Mouse (Mus musculus): ENCODE results near the gene Mc1r. TPM values are rescaled to one million over a fixed set of nuclear protein-coding genes. Genes with fewer than 3 reads are reported as not detected.

The Mc1r gene
- polyA plus RNA-seq, 2 experiments: 0.05 to 0.06 TPM

DNA sequence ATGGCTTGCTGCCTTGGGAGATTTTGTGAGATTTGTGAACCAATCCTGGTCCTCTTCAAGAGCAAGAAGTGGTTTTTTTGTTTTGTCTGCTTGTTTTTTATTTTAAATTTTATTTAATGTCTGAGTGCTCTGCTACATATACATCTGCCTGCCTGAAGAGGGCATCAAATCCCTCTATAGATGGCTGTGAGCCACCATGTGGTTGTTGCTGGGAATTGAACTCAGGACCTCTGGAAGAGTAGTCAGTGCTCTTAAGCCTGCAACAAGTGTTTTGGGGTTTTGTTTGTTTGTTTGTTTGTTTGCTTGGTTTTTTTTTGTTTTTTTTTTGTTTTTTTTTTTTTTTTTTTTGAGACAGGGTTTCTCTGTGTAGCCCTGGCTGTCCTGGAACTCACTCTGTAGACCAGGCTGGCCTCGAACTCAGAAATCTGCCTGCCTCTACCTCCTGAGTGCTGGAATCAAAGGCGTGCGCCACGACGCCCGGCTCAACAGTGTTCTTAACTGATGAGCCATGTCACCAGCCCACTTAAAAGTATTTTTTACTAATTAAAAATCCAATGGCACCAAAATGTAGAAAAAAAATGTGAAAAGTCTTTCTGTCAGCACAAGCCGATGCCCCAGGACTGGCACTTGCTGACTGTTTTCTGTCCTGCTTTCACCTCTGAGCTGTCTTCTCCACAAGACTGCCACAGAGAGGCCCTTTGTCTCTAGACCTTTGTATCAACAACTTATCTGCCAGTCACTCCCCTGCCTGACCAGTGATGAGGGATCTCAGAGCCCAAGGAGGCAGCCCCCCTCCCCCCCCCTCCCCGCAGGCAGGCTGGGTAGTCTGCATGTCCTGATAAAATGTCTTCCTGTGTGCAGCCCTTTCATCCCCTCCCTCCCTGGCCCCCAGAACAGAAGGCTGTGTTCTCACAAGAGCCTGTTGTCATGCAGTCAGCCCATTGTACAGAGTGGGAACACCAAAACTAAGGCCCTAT is 9.3 kb downstream of the Mc1r start:
- Histone ChIP-seq H3K27ac (replicated peaks; ENCODE audit: low read depth, low read length) (no peak overlapping the region), H3K4me2 (replicated peaks; ENCODE audit: low read depth, low read length, severe bottlenecking) (no peak overlapping the region), H3K9me3 (ENCODE audit: control insufficient read depth, low read length) (no peaks in the 10 kb centered on the region), H3K9ac (ENCODE audit: low read depth, low read length, severe bottlenecking) (no peak overlapping the region), H3K4me3 (replicated peaks; ENCODE audit: low read length) (no peak overlapping the region), H3K27me3 (ENCODE audit: control insufficient read depth, insufficient read depth, low read length) (peaks cover 20% of the 10 kb centered on the region), H3K4me1 (ENCODE audit: control insufficient read depth, insufficient read depth, low read length) (no peaks in the 10 kb centered on the region), H3K36me3 (ENCODE audit: control insufficient read depth, insufficient read depth, low read length) (no peaks in the 10 kb centered on the region)
- ATAC-seq (ENCODE audit: low FRiP score, low read depth) (no peak), DNase-seq (ENCODE audit: low spot score) (no peak)
- WGBS: 84% methylated on average over 8 of the region's 8 CpGs
- TF ChIP-seq POLR2A (IDR thresholded peaks at IDR 0.05; ENCODE audit: borderline replicate concordance, extremely low read depth, insufficient read depth, insufficient read length): no peak

DNA sequence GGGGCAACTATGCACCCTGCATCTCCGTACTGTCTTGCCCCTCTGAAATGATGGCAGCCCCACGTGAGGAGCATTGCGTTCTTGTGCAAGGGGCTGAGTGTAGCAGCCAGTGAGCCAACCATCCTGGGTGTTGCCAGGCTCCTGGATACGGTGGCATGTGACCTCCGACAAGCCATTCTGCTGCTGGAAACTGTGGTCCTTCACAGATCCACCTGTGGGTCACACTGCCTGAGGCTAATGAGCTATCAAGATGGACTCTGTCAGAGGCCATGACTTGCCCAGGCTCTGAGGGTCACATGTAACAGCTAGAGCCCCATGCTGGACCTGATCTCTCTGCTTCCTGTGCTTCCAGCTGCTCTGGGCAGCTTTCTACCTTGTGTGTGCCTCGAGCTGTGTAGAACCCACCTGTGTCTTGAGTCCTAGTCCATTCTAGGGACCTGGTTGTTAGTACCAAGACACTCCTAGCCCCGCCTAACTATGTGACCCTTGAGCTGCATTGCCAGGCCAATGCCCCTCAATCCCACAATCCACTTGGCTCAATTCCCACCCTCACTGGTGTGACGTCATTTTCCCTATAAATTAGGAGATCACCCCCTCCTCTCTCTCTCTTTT is 10.1 kb downstream of the Mc1r start:
- no peak overlapping the region for H3K27ac ChIP-seq (replicated peaks; ENCODE audit: low read depth, low read length)
- H3K27me3 ChIP-seq (ENCODE audit: control insufficient read depth, insufficient read depth, low read length): peaks cover 12% of the 10 kb centered on the region
- H3K9ac ChIP-seq (ENCODE audit: low read depth, low read length, severe bottlenecking): no peak overlapping the region
- no peak for DNase-seq (ENCODE audit: low spot score)
- no peaks in the 10 kb centered on the region for H3K4me1 ChIP-seq (ENCODE audit: control insufficient read depth, insufficient read depth, low read length)
- no peak for ATAC-seq (ENCODE audit: low FRiP score, low read depth)
- no peak for TF ChIP-seq POLR2A (IDR thresholded peaks at IDR 0.05; ENCODE audit: borderline replicate concordance, extremely low read depth, insufficient read depth, insufficient read length)
- no peak overlapping the region for H3K4me2 ChIP-seq (replicated peaks; ENCODE audit: low read depth, low read length, severe bottlenecking)
- WGBS: 72% methylated on average over 8 of the region's 8 CpGs
- H3K9me3 ChIP-seq (ENCODE audit: control insufficient read depth, low read length): no peaks in the 10 kb centered on the region
- no peak overlapping the region for H3K4me3 ChIP-seq (replicated peaks; ENCODE audit: low read length)
- no peaks in the 10 kb centered on the region for H3K36me3 ChIP-seq (ENCODE audit: control insufficient read depth, insufficient read depth, low read length)

DNA sequence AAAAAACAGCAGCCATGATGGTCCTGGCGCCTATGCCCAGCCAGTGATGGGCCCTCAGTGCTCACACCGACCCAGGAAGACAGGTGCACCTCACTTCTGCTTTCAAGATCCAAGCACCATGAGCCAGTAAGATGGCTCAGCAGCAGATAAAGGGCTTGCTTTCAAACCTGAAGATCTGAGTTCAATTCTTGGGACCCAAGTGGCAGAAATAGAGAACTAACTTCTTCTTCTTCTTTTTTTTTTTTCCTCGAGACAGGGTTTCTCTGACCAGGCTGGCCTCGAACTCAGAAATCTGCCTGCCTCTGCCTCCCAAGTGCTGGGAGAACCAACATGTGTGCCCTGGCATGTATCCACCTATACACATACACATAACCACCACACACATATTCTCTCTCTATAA is 12.8 kb downstream of the Mc1r start:
- no peaks in the 10 kb centered on the region for H3K9me3 ChIP-seq (ENCODE audit: control insufficient read depth, low read length)
- H3K27ac ChIP-seq (replicated peaks; ENCODE audit: low read depth, low read length): no peak overlapping the region
- no peaks in the 10 kb centered on the region for H3K36me3 ChIP-seq (ENCODE audit: control insufficient read depth, insufficient read depth, low read length)
- no peak for ATAC-seq (ENCODE audit: low FRiP score, low read depth)
- no peak overlapping the region for H3K4me3 ChIP-seq (replicated peaks; ENCODE audit: low read length)
- no peak overlapping the region for H3K4me2 ChIP-seq (replicated peaks; ENCODE audit: low read depth, low read length, severe bottlenecking)
- no peak for DNase-seq (ENCODE audit: low spot score)
- no peak for TF ChIP-seq POLR2A (IDR thresholded peaks at IDR 0.05; ENCODE audit: borderline replicate concordance, extremely low read depth, insufficient read depth, insufficient read length)
- H3K27me3 ChIP-seq (ENCODE audit: control insufficient read depth, insufficient read depth, low read length): no peaks in the 10 kb centered on the region
- no peak overlapping the region for H3K9ac ChIP-seq (ENCODE audit: low read depth, low read length, severe bottlenecking)
- WGBS: 77% methylated on average over 4 of the region's 4 CpGs
- H3K4me1 ChIP-seq (ENCODE audit: control insufficient read depth, insufficient read depth, low read length): no peaks in the 10 kb centered on the region

DNA sequence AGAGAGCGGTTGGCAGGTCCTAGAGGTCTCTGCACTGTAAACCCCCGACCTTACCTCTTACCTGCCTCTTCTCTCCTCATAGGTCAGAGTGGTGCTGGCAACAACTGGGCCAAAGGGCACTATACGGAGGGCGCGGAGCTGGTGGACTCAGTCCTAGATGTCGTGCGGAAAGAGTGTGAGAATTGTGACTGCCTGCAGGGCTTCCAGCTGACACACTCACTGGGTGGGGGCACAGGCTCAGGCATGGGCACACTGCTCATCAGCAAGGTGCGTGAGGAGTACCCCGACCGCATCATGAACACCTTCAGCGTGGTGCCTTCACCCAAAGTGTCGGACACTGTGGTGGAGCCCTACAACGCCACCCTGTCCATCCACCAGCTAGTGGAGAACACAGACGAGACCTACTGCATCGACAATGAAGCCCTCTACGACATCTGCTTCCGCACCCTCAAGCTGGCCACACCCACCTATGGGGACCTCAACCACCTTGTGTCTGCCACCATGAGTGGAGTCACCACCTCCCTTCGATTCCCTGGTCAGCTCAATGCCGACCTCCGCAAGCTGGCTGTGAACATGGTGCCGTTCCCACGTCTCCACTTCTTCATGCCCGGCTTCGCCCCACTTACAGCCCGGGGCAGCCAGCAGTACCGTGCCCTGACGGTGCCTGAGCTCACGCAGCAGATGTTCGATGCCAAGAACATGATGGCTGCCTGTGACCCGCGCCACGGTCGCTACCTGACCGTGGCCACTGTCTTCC is 13.8 kb downstream of the Mc1r start:
- no peak overlapping the region for H3K4me2 ChIP-seq (replicated peaks; ENCODE audit: low read depth, low read length, severe bottlenecking)
- TF ChIP-seq POLR2A (IDR thresholded peaks at IDR 0.05; ENCODE audit: borderline replicate concordance, extremely low read depth, insufficient read depth, insufficient read length): no peak
- H3K4me1 ChIP-seq (ENCODE audit: control insufficient read depth, insufficient read depth, low read length): no peaks in the 10 kb centered on the region
- WGBS: 93% methylated on average over 34 of the region's 34 CpGs
- no peak overlapping the region for H3K4me3 ChIP-seq (replicated peaks; ENCODE audit: low read length)
- H3K27me3 ChIP-seq (ENCODE audit: control insufficient read depth, insufficient read depth, low read length): no peaks in the 10 kb centered on the region
- ATAC-seq (ENCODE audit: low FRiP score, low read depth) (no peak), DNase-seq (ENCODE audit: low spot score) (no peak)
- H3K27ac ChIP-seq (replicated peaks; ENCODE audit: low read depth, low read length): no peak overlapping the region
- H3K9ac ChIP-seq (ENCODE audit: low read depth, low read length, severe bottlenecking): no peak overlapping the region
- no peaks in the 10 kb centered on the region for H3K9me3 ChIP-seq (ENCODE audit: control insufficient read depth, low read length)
- no peaks in the 10 kb centered on the region for H3K36me3 ChIP-seq (ENCODE audit: control insufficient read depth, insufficient read depth, low read length)

DNA sequence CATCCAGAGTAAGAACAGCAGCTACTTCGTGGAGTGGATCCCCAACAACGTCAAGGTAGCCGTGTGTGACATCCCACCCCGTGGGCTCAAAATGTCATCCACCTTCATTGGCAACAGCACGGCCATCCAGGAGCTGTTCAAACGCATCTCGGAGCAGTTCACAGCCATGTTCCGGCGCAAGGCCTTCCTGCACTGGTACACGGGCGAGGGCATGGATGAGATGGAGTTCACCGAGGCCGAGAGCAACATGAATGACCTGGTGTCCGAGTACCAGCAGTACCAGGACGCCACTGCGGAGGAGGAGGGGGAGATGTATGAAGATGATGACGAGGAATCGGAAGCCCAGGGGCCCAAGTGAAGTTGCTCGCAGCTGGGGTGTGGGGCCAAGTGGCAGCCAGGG is 14.4 kb downstream of the Mc1r start:
- Histone ChIP-seq H3K4me1 (ENCODE audit: control insufficient read depth, insufficient read depth, low read length) (no peaks in the 10 kb centered on the region), H3K9ac (ENCODE audit: low read depth, low read length, severe bottlenecking) (no peak overlapping the region), H3K4me3 (replicated peaks; ENCODE audit: low read length) (no peak overlapping the region), H3K4me2 (replicated peaks; ENCODE audit: low read depth, low read length, severe bottlenecking) (no peak overlapping the region), H3K27me3 (ENCODE audit: control insufficient read depth, insufficient read depth, low read length) (no peaks in the 10 kb centered on the region), H3K27ac (replicated peaks; ENCODE audit: low read depth, low read length) (no peak overlapping the region), H3K9me3 (ENCODE audit: control insufficient read depth, low read length) (peaks cover 2% of the 10 kb centered on the region; the same call in 1 of the 2 replicates), H3K36me3 (ENCODE audit: control insufficient read depth, insufficient read depth, low read length) (no peaks in the 10 kb centered on the region)
- no peak for TF ChIP-seq POLR2A (IDR thresholded peaks at IDR 0.05; ENCODE audit: borderline replicate concordance, extremely low read depth, insufficient read depth, insufficient read length)
- ATAC-seq (ENCODE audit: low FRiP score, low read depth) (no peak), DNase-seq (ENCODE audit: low spot score) (no peak)
- 89% methylated on average over 19 of the region's 19 CpGs for WGBS

All from limb, embryonic 14.5 days (tissue).